Mouse (Mus musculus): ENCODE measurements around the gene Stk32c. TPM values are rescaled to one million over a fixed set of nuclear protein-coding genes. Genes with fewer than 3 reads are reported as not detected.

Stk32c gene
- polyA plus RNA-seq, 1 experiment: 5.1 TPM

GRCm38 (mm10) chr7:139214596-139215340 is 1.7 kb upstream of the Stk32c start:
- Histone ChIP-seq H3K27ac (ENCODE audit: control insufficient read depth, insufficient read depth, low read depth, low read length) (peak overlapping the region; percentile 66), H3K4me3 (ENCODE audit: control insufficient read depth, low read depth, low read length) (peak overlapping the region; percentile 90), H3K36me3 (ENCODE audit: control insufficient read depth, insufficient read depth, low read length) (peaks cover 7% of the 10 kb centered on the region), H3K27me3 (ENCODE audit: control insufficient read depth, insufficient read depth, low read length) (no peaks in the 10 kb centered on the region), H3K4me1 (ENCODE audit: control insufficient read depth, insufficient read depth, low read length) (peaks cover 2% of the 10 kb centered on the region; the same call in 1 of the 2 replicates)
- TF ChIP-seq CTCF (IDR thresholded peaks at IDR 0.05; ENCODE audit: control insufficient read depth, insufficient read depth, insufficient replicate concordance, low read depth, low read length) (no peak), POLR2A (IDR thresholded peaks at IDR 0.05; ENCODE audit: control insufficient read depth, low read depth, low read length) (no peak)

- H3K27me3 ChIP-seq (ENCODE audit: control insufficient read depth, insufficient read depth, low read length): no peaks in the 10 kb centered on the region
- TF ChIP-seq CTCF (IDR thresholded peaks at IDR 0.05; ENCODE audit: control insufficient read depth, insufficient read depth, insufficient replicate concordance, low read depth, low read length) (no peak), POLR2A (IDR thresholded peaks at IDR 0.05; ENCODE audit: control insufficient read depth, low read depth, low read length) (no peak)
- no peak overlapping the region; the same call in 1 of the 2 replicates for H3K27ac ChIP-seq (ENCODE audit: control insufficient read depth, insufficient read depth, low read depth, low read length)
- peaks cover 2% of the 10 kb centered on the region; the same call in 1 of the 2 replicates for H3K4me1 ChIP-seq (ENCODE audit: control insufficient read depth, insufficient read depth, low read length)
- peak overlapping the region; percentile 80 for H3K4me3 ChIP-seq (ENCODE audit: control insufficient read depth, low read depth, low read length)
- H3K36me3 ChIP-seq (ENCODE audit: control insufficient read depth, insufficient read depth, low read length): peaks cover 7% of the 10 kb centered on the region
Measured at GRCm38 (mm10) chr7:139214160-139214559, 1.1 kb upstream of the Stk32c start.

DNA sequence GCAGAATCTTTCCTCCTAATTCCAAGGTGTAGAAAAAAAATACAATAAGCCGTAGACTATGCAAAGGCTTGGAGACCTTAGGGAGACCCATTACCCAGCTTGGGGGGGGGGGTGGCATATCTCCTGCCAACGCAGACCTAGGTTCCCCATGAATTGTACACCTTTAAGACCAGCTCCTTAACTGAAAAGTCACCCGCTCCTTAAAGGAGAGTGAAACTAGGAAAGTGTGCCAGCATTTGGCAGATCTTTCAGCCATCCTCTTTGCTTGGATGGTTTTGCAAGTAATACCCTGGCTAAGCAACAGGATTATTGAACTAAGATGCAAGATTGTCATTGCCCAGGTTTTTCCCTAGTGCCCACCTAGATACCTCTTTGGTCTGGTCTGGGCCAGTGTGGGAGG is 644 bp upstream of the Stk32c start:
- Histone ChIP-seq H3K27me3 (ENCODE audit: control insufficient read depth, insufficient read depth, low read length) (no peaks in the 10 kb centered on the region), H3K27ac (ENCODE audit: control insufficient read depth, insufficient read depth, low read depth, low read length) (peak overlapping the region; percentile 84), H3K4me1 (ENCODE audit: control insufficient read depth, insufficient read depth, low read length) (peaks cover 2% of the 10 kb centered on the region; the same call in 1 of the 2 replicates), H3K4me3 (ENCODE audit: control insufficient read depth, low read depth, low read length) (peak overlapping the region; percentile 80), H3K36me3 (ENCODE audit: control insufficient read depth, insufficient read depth, low read length) (peaks cover 7% of the 10 kb centered on the region)
- TF ChIP-seq POLR2A (IDR thresholded peaks at IDR 0.05; ENCODE audit: control insufficient read depth, low read depth, low read length) (no peak), CTCF (IDR thresholded peaks at IDR 0.05; ENCODE audit: control insufficient read depth, insufficient read depth, insufficient replicate concordance, low read depth, low read length) (no peak)

DNA sequence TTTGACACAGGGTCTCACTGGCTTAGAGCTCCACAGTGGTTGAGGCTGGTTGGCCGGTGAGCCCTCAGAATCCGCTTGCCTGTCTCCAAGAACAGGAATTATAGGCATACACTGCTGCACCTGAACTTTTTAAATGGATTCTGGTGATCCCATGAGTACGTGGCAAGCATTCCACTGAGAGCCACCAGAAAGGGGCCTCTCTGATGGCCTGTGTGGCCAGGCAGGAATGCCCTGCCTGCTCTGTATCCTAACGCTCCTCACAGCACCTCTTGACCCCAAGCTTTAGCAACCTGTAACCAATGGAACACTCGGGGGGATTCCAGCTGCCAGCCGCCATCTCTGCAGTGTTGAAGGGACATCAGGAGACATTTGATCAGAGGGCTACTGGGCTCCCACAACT is 1.3 kb downstream of the Stk32c start:
- Histone ChIP-seq H3K4me3 (ENCODE audit: control insufficient read depth, low read depth, low read length) (peak overlapping the region; percentile 10; the same call in 1 of the 2 replicates), H3K27me3 (ENCODE audit: control insufficient read depth, insufficient read depth, low read length) (no peaks in the 10 kb centered on the region), H3K4me1 (ENCODE audit: control insufficient read depth, insufficient read depth, low read length) (0 out of 2 replicates have a peak, but pooled peaks cover 2% of the 10 kb centered on the region), H3K36me3 (ENCODE audit: control insufficient read depth, insufficient read depth, low read length) (peaks cover 7% of the 10 kb centered on the region), H3K27ac (ENCODE audit: control insufficient read depth, insufficient read depth, low read depth, low read length) (no peak overlapping the region)
- TF ChIP-seq CTCF (IDR thresholded peaks at IDR 0.05; ENCODE audit: control insufficient read depth, insufficient read depth, insufficient replicate concordance, low read depth, low read length): no peak
- TF ChIP-seq POLR2A (IDR thresholded peaks at IDR 0.05; ENCODE audit: control insufficient read depth, low read depth, low read length): no peak

DNA sequence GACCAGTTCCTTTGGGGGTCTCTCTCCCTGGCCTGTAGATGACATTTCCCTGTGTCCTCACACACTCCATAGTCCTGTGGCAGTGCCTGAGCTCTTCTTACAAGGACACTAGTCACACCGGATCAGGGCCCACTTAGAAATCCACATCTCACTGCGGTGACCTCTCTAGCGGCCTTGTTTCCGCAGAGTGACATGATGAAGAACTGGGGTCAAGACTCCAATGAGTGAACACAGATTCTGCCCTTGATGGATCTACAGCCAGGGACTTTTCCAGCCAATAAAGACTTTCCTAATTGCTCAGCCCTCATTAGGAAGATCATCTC is 4.4 kb downstream of the Stk32c start:
- TF ChIP-seq CTCF (IDR thresholded peaks at IDR 0.05; ENCODE audit: control insufficient read depth, insufficient read depth, insufficient replicate concordance, low read depth, low read length) (no peak), POLR2A (IDR thresholded peaks at IDR 0.05; ENCODE audit: control insufficient read depth, low read depth, low read length) (no peak)
- H3K4me3 ChIP-seq (ENCODE audit: control insufficient read depth, low read depth, low read length): no peak overlapping the region
- H3K36me3 ChIP-seq (ENCODE audit: control insufficient read depth, insufficient read depth, low read length): no peaks in the 10 kb centered on the region
- 0 out of 2 replicates have a peak, but pooled peaks cover 2% of the 10 kb centered on the region for H3K4me1 ChIP-seq (ENCODE audit: control insufficient read depth, insufficient read depth, low read length)
- no peaks in the 10 kb centered on the region for H3K27me3 ChIP-seq (ENCODE audit: control insufficient read depth, insufficient read depth, low read length)
- H3K27ac ChIP-seq (ENCODE audit: control insufficient read depth, insufficient read depth, low read depth, low read length): no peak overlapping the region

GRCm38 (mm10) chr7:139208023-139208772 is 4.9 kb downstream of the Stk32c start:
- H3K36me3 ChIP-seq (ENCODE audit: control insufficient read depth, insufficient read depth, low read length): no peaks in the 10 kb centered on the region
- H3K27ac ChIP-seq (ENCODE audit: control insufficient read depth, insufficient read depth, low read depth, low read length): no peak overlapping the region

GRCm38 (mm10) chr7:139201209-139201608 is 11.9 kb downstream of the Stk32c start:
- Histone ChIP-seq H3K36me3 (ENCODE audit: control insufficient read depth, insufficient read depth, low read length) (no peaks in the 10 kb centered on the region), H3K4me1 (ENCODE audit: control insufficient read depth, insufficient read depth, low read length) (no peaks in the 10 kb centered on the region), H3K27me3 (ENCODE audit: control insufficient read depth, insufficient read depth, low read length) (no peaks in the 10 kb centered on the region), H3K4me3 (ENCODE audit: control insufficient read depth, low read depth, low read length) (no peak overlapping the region), H3K27ac (ENCODE audit: control insufficient read depth, insufficient read depth, low read depth, low read length) (no peak overlapping the region)
- no peak for TF ChIP-seq CTCF (IDR thresholded peaks at IDR 0.05; ENCODE audit: control insufficient read depth, insufficient read depth, insufficient replicate concordance, low read depth, low read length)
- no peak for TF ChIP-seq POLR2A (IDR thresholded peaks at IDR 0.05; ENCODE audit: control insufficient read depth, low read depth, low read length)

More at GRCm38 (mm10) chr7:139208023-139208772, 4.9 kb downstream of the Stk32c start:
- 0 out of 2 replicates have a peak, but pooled peaks cover 2% of the 10 kb centered on the region for H3K4me1 ChIP-seq (ENCODE audit: control insufficient read depth, insufficient read depth, low read length)
- TF ChIP-seq CTCF (IDR thresholded peaks at IDR 0.05; ENCODE audit: control insufficient read depth, insufficient read depth, insufficient replicate concordance, low read depth, low read length): peak; percentile 63
- no peak for TF ChIP-seq POLR2A (IDR thresholded peaks at IDR 0.05; ENCODE audit: control insufficient read depth, low read depth, low read length)
- H3K27me3 ChIP-seq (ENCODE audit: control insufficient read depth, insufficient read depth, low read length): no peaks in the 10 kb centered on the region
- no peak overlapping the region; the same call in 1 of the 2 replicates for H3K4me3 ChIP-seq (ENCODE audit: control insufficient read depth, low read depth, low read length)
